Mouse (Mus musculus) liver, adult 2 months (tissue): ENCODE data around the gene Zfp566. TPM values are rescaled to one million over a fixed set of nuclear protein-coding genes. Genes with fewer than 3 reads are reported as not detected.

Source experiments
- DNase-seq: peaks from one replicate; pipeline ENCODE4 v3.0.0-alpha.2; 2011; ENCODE audit warnings: low read depth, low spot score; ENCODE audit errors: extremely low read depth
- H3K27ac ChIP-seq: fragments of 200-500 bp; replicated peaks from 2 replicates; pipeline ENCODE4 v1.5.1; 2012; ENCODE audit warnings: low read depth, mild to moderate bottlenecking, control low read depth, inconsistent platforms, low read length; ENCODE audit not compliant: insufficient read depth
- H3K27me3 ChIP-seq: fragments of 200-500 bp; 2 replicates; pipeline ENCODE4 v1.6.1; 2012; ENCODE audit warnings: mild to moderate bottlenecking, moderate library complexity, low read length, inconsistent platforms; ENCODE audit not compliant: control insufficient read depth, insufficient read depth
- H3K36me3 ChIP-seq: fragments of 200-500 bp; 2 replicates; pipeline ENCODE4 v1.6.1; 2012; ENCODE audit warnings: low read length, inconsistent platforms; ENCODE audit not compliant: control insufficient read depth, insufficient read depth
- H3K4me1 ChIP-seq: fragments of 200-500 bp; 2 replicates; pipeline ENCODE4 v1.6.1; 2011; ENCODE audit warnings: low read length; ENCODE audit not compliant: control insufficient read depth, insufficient read depth
- H3K4me3 ChIP-seq: fragments of 200-500 bp; 2 replicates; pipeline ENCODE4 v1.5.1; 2011; ENCODE audit warnings: low read depth, mild to moderate bottlenecking, control low read depth, low read length, moderate library complexity; ENCODE audit not compliant: insufficient read depth
- H3K79me2 ChIP-seq: fragments of 200-500 bp; 2 replicates; pipeline ENCODE4 v1.6.1; 2012; ENCODE audit warnings: inconsistent platforms, mild to moderate bottlenecking, low read length, moderate library complexity; ENCODE audit not compliant: control insufficient read depth, insufficient read depth
- H3K9ac ChIP-seq: fragments of 200-500 bp; 2 replicates; pipeline ENCODE4 v1.6.1; 2012; ENCODE audit warnings: low read depth, mild to moderate bottlenecking, control low read depth, inconsistent platforms, low read length
- CTCF ChIP-seq: fragments of 200-500 bp; IDR thresholded peaks from 2 replicates; pipeline ENCODE4 v1.5.1; 2011; ENCODE audit warnings: low read depth, low read length, control low read depth
- POLR2A ChIP-seq: fragments of 200-500 bp; IDR thresholded peaks from 2 replicates; pipeline ENCODE4 v1.6.1; 2011; ENCODE audit warnings: low read length, control low read depth; ENCODE audit not compliant: insufficient read depth; ENCODE audit errors: extremely low read depth
- WGBS: fragments of 180-500 bp; shearing (Covaris S2); methylation state at CpG from one replicate; pipeline ENCODE4 v1.1.7; 2018; 5-methylcytosine and 5-hydroxymethylcytosine counted together
- polyA plus RNA-seq: library from polyadenylated mRNA; depleted of rRNA; stranded (reverse); fragments of >200 nt; gene quantifications from 2 replicates; pipeline ENCODE4 v1.2.3, GENCODE M21; 2012
- total RNA-seq: library from RNA; depleted of rRNA; stranded (reverse); fragments of >200 nt; gene quantifications from 2 replicates; pipeline ENCODE4 v1.2.3, GENCODE M21; 2014

Gene Zfp566
- total and polyA plus RNA-seq, 2 experiments = 0.37 to 0.56 TPM

GRCm38 (mm10) chr7:30050882-30051548, 39.3 kb downstream of the Zfp566 start, which contains the start of gene Zfp14:
Zfp14 (minus strand) TSS chr7:30051380.
- no peak for TF ChIP-seq CTCF
- no peak for TF ChIP-seq POLR2A
- H3K27ac ChIP-seq = no peak within 1 kb of the TSS
- peak within 1 kb of the TSS; percentile 63 for H3K4me3 ChIP-seq
- H3K9ac ChIP-seq = peak within 1 kb of the TSS; percentile 47
- H3K27me3 ChIP-seq = no peaks in the 10 kb centered on the region
- DNase-seq = peak; percentile 76
- WGBS = under 1% methylated on average over 40 of the region's 40 CpGs
- H3K4me1 ChIP-seq = no peaks in the 10 kb centered on the region
- no peaks in the 10 kb centered on the region for H3K79me2 ChIP-seq
- H3K36me3 ChIP-seq = no peaks in the 10 kb centered on the region

GRCm38 (mm10) chr7:30048126-30048525, 42.2 kb downstream of the Zfp566 start:
- 70% methylated on average over 4 of the region's 4 CpGs for WGBS
- no peak for DNase-seq
- H3K4me1 ChIP-seq = no peaks in the 10 kb centered on the region
- H3K27ac ChIP-seq = no peak overlapping the region
- TF ChIP-seq CTCF = no peak
- no peak for TF ChIP-seq POLR2A
- no peak overlapping the region for H3K4me3 ChIP-seq
- H3K79me2 ChIP-seq = no peaks in the 10 kb centered on the region
- H3K27me3 ChIP-seq = no peaks in the 10 kb centered on the region
- no peaks in the 10 kb centered on the region for H3K36me3 ChIP-seq
- no peak overlapping the region for H3K9ac ChIP-seq

GRCm38 (mm10) chr7:30044354-30044753, 46.0 kb downstream of the Zfp566 start:
- TF ChIP-seq POLR2A = no peak
- 69% methylated on average over 9 of the region's 9 CpGs for WGBS

GRCm38 (mm10) chr7:30034331-30034730, 56.0 kb downstream of the Zfp566 start:
- H3K4me3 ChIP-seq = no peak overlapping the region
- no peak overlapping the region for H3K27ac ChIP-seq
- peaks cover 5% of the 10 kb centered on the region; the same call in 1 of the 2 replicates for H3K36me3 ChIP-seq
- H3K4me1 ChIP-seq = no peaks in the 10 kb centered on the region
- no peaks in the 10 kb centered on the region for H3K27me3 ChIP-seq
- H3K9ac ChIP-seq = no peak overlapping the region
- no peak for DNase-seq
- no peaks in the 10 kb centered on the region for H3K79me2 ChIP-seq
- 94% methylated on average over 12 of the region's 12 CpGs for WGBS
- TF ChIP-seq CTCF (no peak), POLR2A (no peak)

More at GRCm38 (mm10) chr7:30044354-30044753, 46.0 kb downstream of the Zfp566 start:
- no peak overlapping the region for H3K4me3 ChIP-seq
- H3K4me1 ChIP-seq = no peaks in the 10 kb centered on the region
- no peak overlapping the region for H3K27ac ChIP-seq
- no peaks in the 10 kb centered on the region for H3K79me2 ChIP-seq
- H3K9ac ChIP-seq = no peak overlapping the region
- H3K27me3 ChIP-seq = no peaks in the 10 kb centered on the region
- DNase-seq = no peak
- H3K36me3 ChIP-seq = no peaks in the 10 kb centered on the region

GRCm38 (mm10) chr7:30031379-30031778, 58.9 kb downstream of the Zfp566 start:
- Histone ChIP-seq H3K4me3 (no peak overlapping the region), H3K27me3 (no peaks in the 10 kb centered on the region), H3K36me3 (no peaks in the 10 kb centered on the region), H3K27ac (no peak overlapping the region), H3K79me2 (no peaks in the 10 kb centered on the region), H3K9ac (no peak overlapping the region), H3K4me1 (no peaks in the 10 kb centered on the region)
- WGBS = 94% methylated on average over 3 of the region's 3 CpGs
- TF ChIP-seq POLR2A = no peak
- TF ChIP-seq CTCF = no peak
- no peak for DNase-seq

- 9% methylated on average over 6 of the region's 6 CpGs for WGBS
- H3K4me1 ChIP-seq = no peaks in the 10 kb centered on the region
- DNase-seq = peak; percentile 37
- no peak overlapping the region for H3K27ac ChIP-seq
- H3K4me3 ChIP-seq = no peak overlapping the region
- no peak overlapping the region for H3K9ac ChIP-seq
- H3K79me2 ChIP-seq = no peaks in the 10 kb centered on the region
- TF ChIP-seq CTCF = no peak
- no peak for TF ChIP-seq POLR2A
- no peaks in the 10 kb centered on the region for H3K36me3 ChIP-seq
- H3K27me3 ChIP-seq = no peaks in the 10 kb centered on the region
These were observed 59.6 kb downstream of the Zfp566 start for GRCm38 (mm10) chr7:30030677-30031076.
